Mouse (Mus musculus) thymus, postnatal 14 days (tissue): Measurements from ENCODE around the gene Osbpl9.

Experiments used
- DNase-seq: peaks from one replicate; pipeline ENCODE4 v3.0.0; 2021

Gene Osbpl9

DNA sequence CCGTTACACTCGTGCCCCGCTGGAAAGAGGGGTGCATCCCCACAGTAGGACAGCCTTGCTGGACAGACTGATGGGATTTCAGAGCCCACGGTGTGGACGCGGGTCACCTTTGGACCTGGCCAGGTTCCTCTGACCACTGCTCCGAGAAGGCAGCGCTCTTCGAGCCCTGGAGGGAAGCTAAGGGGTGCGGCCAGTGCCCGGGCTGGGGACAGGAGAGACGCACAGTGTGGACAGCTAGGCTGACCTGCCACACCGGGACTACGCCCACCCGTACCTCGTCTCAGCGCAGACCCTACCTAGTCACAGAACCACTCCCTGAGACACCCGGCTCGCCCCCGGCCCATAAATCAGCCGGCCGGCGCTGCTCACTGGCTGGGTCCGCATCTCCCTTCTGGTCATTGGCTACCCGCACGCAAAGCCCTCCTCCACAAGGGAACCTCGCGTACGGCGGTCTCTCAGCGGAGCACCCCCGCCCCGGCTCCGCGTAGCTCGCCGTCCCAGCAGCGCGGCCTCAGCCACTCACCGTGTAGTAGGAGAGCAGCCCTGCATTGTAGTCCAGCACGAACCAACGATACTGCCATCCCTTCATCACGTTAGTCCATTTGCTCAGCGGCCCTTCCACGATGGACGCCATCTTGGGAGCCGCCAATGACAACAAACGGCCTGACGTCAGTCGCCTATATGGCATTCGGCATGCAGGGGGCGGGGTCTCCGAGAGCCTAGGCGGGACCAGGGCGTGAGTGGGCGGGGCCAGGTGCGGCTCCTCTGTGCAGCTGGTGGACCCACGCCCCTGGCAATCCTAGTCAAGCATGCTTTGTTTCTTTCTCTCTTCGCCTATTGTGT is at the start of gene Osbpl9:
Gene Osbpl9 (minus strand): TSS at position 691 of the 843 bp plus-strand sequence.
- DNase-seq, result peak; percentile 100

DNA sequence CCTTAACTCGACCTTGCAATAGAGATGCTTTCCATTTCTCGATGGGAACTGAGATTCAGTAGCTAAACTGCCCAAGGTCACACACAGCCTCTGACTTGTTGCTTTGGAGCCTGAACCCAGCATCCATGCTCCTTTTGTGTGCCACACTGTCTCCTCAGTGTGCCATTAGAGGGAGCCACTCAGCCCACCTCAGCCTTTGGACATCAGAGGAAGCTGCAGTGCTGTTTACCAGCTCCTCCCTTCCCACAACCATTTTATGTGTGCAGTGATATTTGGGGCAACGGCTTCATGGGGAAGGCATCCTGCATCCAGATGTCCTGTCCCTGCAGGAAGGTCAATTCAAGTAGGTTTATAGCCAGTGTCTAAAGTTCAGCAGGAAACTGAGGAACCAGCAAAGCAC is 49.5 kb upstream of the Osbpl9 start:
- DNase-seq, result peak; percentile 60

DNA sequence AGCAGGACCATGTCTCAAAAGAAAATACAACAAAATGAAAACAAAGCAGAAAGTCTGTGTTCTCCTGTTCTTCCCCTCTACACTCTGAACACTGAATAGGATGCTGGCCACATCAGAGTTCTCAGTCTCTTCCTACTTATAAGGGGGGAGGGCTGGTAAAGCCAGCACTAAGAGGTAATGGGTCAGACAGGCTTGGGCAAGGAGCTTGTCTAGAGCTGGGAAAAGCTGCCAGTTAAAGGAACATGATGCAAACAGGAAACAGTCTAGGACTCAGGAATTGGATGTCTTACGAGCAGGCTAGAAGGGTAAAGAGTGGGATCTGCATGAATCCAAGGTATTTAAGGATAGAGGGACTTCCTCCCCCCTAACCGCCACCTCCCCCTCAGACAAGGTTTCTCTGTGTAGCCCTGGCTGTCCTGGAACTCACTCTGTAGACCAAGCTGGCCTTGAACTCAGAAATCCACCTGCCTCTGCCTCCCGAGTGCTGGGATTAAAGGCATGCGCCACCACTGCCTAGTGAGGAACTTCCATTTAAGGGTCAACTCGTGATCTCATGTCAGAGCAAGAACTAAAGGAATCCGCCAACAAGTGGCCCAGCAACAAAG is 43.0 kb upstream of the Osbpl9 start:
- DNase-seq, result no peak

DNA sequence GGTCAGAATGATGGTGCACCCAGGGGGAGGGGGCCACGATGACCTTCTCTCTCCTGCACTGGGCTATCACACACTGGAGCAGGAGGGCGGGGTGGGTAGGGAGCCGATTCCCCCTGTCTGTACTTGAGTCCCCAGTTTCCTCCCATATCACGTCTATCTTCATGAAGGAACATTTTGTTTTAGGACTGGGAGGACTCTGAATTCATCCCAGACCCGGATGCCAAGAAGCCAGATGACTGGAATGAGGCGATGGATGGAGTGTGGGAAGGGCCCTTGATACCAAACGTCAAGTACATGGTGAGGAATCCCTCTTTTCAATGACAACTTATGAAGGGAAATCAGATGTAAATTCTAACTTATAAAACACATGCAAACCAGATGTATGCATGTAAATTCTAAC is 42.4 kb upstream of the Osbpl9 start:
- DNase-seq, result no peak

DNA sequence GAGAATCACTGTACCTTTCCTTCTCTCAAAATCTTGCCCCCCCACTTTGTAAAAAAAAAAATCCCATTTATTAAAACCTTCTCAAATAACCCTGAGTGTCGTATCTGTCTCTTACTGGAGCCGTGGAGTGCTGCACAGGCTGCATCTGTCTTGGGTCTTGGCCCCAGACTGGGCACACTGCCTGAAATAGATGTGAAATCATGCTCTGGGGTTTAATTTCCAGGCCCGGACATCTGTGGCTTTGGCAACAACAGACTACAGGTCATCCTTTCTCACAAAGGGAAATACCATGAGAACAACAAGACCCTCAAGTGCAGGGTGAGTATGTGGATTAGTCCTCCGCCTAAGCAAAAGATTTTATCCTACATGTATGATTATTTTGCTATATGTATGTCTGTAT is 39.9 kb upstream of the Osbpl9 start:
- no peak for DNase-seq

DNA sequence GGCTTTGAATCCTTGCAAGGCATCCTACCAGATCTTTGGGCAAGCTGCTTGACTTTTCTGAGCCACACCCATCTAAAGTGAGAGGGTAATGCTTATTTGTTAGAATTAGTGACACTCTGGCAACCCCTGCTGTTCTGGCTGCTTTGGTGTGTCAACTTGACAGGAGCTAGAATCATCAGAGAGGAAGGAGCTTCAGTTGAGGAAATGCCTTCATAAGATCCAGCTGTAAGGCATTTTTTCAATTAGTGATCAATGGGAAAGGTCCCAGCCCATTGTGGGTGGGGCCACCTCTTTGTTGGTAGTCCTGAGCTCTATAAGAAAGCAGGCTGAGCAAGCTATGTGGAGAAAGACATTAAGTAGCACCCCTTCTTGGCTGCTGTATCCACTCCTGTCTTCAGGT is 39.1 kb upstream of the Osbpl9 start:
- DNase-seq, result no peak

DNA sequence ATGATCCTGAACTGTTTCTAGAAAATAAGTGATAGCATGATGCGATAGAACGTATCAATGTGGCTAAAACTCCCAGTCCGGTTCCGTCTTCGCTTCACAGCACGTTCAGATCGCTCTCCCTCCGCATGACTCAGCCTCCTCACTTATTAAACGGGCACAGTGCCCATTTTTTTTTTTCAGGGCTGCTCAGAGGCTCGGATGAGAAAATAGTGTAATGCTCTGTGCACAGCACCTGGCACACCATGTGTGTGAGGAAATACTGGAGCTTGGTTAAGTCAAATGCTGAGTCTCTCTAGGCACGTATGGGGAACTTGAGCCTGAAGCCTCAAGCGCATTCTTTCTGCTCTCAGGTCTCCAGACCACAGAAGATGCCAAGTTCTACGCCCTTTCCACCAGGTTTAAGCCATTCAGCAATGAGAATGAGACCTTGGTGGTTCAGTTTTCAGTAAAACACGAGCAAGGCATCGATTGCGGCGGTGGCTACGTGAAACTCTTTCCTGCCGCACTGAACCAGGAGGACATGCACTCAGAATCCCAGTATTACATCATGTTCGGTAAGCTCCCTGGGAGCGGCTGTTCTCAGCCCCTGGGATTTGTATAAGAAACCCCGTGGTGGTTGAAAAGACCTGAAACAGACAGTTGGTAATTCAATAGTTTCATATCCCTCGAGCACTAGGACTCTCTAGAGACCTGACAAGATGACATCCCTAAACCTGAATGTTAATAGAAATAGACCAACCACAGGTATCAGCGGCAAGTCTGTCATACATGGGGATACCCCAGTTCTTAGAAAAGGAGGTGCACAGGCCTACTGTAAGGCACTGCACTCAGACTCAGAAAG is 36.6 kb upstream of the Osbpl9 start:
- DNase-seq, result no peak

DNA sequence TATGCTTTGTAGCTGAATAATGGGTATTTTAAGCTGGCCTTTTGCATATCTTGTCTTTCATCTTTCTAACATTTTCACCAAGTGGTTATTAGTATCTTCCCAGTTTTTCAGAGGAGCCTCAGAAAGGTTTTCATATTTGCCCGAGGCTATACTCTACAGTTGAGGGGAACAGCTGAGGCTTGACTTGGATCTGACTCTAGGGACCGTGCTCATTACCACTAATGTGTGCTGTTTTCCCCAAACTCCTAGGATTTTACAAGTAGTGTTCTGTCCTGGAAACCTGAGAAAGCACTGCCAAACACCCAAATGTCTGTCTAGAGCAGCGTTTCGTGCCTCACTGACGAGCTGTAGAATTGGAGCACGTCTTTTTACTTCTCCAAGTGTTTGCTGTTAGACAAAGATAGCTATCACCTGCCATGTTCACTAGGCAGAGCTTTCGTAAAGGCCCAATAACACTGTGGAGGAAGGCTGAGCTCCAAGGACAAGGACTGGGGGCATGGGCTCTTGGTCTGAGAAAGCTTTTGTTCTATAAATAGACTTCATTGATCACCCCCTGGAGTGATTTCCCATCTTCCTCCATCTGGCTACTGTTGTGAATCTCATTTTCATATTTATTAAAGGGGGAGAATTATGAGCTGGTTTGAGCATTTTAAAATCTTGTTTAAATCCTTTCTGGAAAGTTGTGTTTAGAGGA is 34.3 kb upstream of the Osbpl9 start:
- no peak for DNase-seq

DNA sequence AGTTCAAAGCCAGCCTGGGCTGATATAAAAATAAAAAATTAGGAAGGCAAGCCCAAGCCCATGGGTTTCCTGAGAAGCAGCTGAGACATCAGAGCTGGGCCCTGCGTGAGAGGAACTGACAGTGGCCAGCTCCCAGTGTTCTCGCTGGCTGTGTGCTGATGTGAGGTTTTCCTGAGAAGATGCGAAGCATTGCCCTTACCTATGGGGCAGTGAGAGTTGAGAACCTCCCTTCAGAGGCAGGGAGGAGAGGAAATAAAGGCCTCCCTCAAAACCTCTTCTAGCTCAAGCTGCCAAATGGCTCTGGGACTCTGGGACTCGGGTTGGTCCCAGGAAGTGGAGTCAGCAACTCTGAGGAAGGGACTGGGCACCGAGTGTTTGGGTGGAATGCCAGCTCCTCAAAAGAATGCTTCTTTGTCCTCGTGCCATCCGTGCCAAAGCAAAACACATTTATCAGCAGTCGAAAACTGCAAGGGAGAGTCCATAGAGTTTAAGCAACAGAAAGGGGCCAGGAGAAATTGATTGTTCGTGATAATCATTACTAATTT is 32.8 kb upstream of the Osbpl9 start:
- no peak for DNase-seq

DNA sequence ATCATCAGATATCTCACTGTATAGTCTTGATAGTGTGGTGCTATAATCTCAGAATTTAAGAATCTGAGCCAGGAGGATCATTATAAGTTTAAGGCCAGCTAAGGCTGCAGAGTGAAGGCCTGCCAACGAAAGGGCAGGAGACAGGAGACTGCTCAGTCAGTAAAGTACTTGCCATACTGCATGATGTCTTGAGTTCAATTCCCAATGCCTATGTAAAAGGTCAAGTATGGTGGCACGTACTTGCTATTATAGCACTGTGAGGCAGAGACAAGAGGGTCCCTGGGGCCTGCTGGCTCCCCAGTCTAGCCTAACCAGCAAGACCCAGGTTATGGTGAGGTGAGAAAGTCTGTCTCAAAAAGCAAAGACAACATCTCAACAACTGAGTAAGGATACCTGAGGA is 32.1 kb upstream of the Osbpl9 start, which contains the start of gene Calr4:
Gene Calr4 (plus strand): TSS at position 301 of the 400 bp plus-strand sequence.
- no peak for DNase-seq

DNA sequence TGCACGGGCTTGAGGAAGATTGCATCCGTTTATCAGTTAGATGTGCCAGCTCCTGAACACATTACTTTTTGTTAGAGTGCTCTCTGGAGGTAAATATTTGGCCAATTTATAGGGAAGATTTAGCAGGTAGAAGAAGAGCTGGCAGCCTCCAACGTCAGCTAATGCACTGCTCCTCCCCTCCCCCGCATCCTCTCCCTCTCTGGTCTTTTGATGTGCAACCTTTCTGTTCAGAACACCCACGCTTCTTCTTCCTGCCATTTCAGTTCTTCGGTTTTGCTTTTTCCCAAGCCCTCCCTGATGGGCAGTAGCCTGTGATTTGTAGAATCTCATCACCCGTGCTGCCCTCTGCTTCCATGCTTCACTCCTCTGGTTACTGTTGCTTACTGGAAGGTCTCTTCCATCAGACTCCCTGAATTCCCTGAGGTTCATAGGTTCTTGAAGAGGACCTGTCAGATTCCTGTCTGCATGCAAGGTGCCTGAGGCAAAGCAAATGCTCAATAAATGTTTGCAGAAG is 27.8 kb upstream of the Osbpl9 start:
- DNase-seq, result peak; percentile 71

DNA sequence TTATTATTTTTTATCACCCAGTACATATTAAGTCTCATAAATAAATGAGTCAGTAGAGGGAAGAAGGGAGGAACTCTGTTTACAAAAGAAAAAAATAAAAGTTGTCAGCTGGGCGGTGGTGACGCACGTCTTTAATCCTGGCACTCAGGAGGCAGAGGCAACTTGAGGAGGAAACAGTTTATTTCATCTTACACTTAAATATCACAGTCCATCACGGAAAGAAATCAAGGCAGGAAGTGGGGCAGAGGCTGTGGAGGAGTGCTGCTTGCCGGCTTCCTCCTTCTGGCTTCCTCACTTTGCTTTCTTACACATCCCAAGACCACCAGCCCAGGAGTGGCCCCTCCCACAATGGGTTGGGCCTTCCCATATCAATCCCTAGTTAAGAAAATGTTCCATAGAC is 24.0 kb upstream of the Osbpl9 start:
- no peak for DNase-seq

DNA sequence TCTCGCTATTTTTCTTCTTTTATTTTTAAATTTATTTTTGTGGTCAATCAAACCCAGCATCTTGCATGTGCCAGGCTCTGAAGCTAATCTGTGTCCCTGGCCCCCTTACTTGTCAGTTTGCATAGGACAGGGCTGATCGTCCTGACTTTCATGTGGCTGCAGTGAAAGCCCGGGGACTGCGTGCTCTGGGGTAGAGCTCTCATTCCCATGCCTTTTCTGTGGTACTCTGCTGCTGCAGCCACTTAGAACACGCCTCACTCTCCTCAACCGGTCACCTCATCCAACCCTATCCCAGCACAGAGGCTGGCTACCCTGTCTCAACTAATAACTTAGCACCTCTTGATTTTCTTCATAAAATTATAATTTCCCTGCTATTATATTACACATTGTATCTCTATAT is 23.5 kb upstream of the Osbpl9 start:
- no peak for DNase-seq

DNA sequence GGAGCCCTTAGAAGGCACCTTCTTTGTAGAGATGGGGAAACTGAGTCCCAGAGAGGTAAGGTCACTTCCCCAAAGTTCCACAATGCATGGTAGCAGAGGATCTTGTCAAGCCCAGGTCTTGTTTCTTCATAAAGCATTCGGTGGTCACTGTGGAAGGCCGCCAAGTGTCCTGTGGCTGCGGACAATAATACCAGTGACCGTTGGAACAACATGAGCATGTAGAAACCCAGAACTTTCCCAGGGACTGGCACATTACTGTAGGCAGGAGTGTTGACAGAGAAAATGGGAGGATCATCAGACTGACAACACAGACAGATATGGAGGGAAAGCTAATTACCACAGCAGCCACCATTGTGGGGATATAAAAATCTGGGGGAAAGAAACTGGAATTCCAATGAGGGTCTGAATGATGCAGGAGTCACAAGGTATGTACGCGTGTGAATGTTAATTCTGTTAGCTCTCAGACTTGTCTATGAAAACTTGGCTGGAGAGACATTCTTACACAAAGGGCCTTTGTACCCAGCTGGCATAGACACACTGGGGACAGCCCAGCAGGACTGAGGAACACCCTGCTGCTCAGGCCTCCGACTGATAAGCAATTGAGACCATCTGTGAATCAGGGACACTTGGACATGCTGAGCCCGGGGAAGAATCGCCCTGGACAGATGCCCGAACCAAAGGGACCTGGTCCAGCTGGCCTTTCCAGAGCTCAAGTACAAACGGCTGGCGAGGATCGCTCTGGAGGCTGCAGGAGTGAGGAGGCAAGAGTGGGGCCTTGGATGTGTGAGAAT is 22.9 kb upstream of the Osbpl9 start:
- DNase-seq, result no peak

DNA sequence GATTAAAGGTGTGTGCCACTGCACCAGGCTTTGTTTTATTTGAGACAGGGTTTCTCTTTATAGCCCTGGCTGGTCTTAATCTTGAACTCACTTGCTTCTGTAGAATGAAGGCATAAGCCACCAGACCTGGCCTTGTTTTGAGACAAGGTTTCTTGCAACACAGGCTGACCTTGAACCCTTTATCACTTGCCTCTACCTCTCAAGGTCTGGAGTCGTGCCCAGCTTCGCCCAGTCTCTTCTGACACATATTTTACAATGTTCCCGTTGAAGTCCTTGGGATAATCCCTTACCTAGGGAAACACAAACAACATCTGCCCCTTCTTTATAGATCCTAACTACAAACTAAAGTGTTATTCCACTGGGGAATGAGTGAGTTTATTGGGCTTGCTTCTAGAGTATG is 19.9 kb upstream of the Osbpl9 start:
- no peak for DNase-seq

DNA sequence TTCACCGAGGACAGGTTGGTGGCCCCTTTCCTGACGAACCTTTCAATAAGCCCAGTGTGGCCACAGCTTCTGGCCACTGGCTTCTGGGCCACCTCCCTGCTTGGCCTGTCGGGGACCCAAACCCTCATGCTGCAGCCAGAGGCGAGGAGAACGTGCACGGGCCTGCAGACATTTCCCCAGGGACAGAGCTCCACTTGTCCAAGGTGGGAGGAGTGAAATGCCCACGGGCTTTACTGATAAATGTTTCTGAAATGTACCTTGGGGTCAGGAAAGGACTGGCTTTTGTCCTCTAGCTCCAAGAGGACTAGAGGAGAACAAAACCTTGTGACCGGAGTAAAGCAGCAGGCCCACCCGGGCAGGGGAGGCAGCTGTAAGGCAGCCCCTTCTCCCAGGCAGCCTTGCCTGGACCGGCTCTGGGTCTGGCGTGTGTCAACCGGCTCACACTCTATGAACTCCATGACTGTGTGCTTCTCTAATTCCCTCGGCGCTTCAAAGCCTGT is 18.4 kb upstream of the Osbpl9 start:
- DNase-seq, result no peak

DNA sequence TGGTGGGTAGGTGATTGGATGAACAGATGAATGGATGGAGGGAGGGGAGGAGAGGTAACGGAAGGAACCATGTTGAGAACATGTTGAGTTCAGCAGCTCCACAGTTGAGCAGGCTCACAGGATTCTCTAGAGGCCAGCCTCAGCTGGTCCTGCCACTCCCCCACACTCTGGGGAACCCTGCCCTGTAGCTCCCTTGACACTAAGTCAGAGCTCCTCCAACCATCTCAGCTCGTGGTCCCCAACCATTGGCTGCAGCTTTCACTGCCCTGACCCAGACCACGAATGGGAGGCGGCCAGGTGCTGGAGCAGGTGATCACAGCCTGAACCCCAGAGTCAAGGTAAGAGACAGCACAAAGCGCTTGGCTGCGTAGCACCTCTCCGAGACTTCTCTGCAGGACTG is 15.9 kb upstream of the Osbpl9 start:
- no peak for DNase-seq

DNA sequence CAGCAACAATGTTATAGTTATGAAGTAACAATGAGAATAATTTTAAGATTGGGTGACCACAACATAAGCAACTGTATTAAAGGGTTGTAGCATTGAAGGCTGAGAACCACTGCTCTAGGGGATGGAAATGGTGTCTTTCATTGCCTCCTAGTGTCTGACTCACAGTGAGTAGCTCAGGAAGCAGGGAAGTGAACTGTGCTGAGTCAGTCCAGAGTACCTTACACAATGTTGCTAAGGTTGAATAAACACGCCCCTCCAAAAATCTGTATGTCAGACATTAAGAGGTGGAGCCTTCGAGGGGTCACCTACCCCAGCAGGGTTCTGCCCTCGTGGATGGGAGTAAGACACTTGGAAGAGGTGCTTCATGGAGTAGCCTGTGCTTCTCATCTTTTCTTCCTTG is 11.9 kb upstream of the Osbpl9 start:
- DNase-seq, result no peak

DNA sequence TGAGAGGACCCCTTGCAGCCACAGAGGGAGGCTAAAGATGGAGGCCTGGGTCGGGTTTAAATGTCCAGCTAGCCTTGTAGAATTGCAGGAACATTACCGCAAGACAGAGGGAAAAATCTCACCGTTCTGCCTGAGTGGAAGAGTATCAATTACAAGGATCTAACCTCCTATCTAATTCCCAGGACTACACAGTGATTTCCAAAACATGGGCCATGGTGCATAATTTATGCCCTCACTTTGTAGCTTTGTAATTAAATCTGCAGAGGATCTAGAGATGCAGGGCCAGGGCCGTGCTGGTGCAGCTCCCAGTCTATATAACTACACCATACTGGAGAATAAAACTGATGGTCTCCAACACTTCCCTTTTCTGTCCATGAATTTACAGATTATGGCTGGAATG is 8.8 kb upstream of the Osbpl9 start:
- DNase-seq, result no peak

DNA sequence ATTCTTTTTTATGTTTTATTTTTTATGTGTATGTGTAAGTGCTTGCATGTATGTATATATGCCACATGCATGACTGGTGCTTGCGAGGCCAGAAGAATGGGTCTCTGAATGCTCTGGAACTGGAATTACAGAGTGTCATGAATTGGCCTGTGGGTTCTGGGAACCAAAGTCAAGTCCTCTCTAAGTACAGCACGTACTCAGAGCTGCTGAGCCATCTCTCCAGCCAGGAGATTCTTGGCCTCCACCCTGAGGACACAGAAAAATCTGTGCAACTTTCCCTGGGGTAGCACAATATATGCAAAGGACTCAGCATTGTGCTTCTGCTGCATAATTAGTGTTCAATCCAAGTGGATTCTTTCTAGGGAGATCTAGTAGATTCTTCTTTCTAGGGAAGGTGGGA is 8.2 kb upstream of the Osbpl9 start:
- DNase-seq, result no peak

DNA sequence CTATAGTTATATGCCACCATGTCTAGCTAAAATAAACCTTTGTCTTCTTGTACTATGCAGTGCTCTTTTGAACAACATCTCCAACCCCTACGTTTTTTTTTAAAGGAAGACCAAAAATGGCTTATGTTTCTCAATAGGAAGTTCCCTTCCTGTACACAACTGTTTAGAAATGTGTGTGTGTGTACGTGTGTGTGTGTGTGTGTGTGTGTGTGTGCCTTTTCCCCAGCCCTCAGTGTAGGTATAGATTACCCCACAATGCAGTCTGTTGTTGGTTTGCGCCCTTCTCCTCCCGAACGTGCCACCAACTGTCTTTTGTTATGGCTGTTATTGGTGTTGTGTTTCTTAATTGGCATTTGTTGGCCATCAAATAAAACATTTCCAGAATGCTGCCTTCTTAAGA is 5.5 kb upstream of the Osbpl9 start:
- DNase-seq, result no peak

DNA sequence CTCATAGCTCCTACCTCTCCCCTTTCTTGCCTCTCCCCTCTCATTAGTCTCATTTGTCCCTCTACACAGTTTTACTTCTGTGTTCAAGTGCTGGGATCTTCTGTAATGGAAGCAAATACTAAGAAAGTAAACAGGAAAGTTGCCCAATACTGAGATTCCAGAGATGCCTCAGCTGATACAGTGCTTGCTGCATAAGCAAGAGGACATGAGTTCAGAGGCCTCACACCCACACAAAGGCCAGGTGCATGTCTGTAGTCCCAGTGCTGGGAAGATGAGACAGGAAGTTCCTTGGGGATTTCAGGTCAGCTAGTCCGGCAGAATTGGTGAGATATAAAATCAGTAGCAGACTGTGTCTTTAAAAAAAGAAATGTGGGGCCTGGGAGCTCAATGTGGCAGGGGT is 2.3 kb upstream of the Osbpl9 start:
- DNase-seq, result no peak
